Mouse (Mus musculus) liver, embryonic 14.5 days (tissue): ENCODE results near the gene St14.
"Not testable (repeated sequence)": the region's sequence is repeated elsewhere in the genome, so short reads cannot be mapped to it uniquely, and the experiment has no call there.

ENCODE experiments used
- CTCF ChIP-seq: IDR thresholded peaks from 2 replicates; pipeline ENCODE4 v1.5.1; 2016; ENCODE audit warnings: antibody characterized with exemption, low read depth, control low read depth
- EP300 ChIP-seq: IDR thresholded peaks from 2 replicates; pipeline ENCODE4 v1.6.1; 2016; ENCODE audit warnings: antibody characterized with exemption, low read depth

GRCm38 (mm10) chr9:31051509-31051908 lies 80.1 kb downstream of the St14 start:
- not testable (repeated sequence) for TF ChIP-seq CTCF, EP300
